Mouse (Mus musculus) hindbrain, embryonic 10.5 days (tissue): Measurements from ENCODE around the gene Kpna3. TPM values are rescaled to one million over a fixed set of nuclear protein-coding genes. Genes with fewer than 3 reads are reported as not detected.

ENCODE experiments used
- DNase-seq: peaks from one replicate; pipeline ENCODE4 v3.0.0-alpha.2; 2017; ENCODE audit warnings: low spot score
- H3K27ac ChIP-seq: fragments of 300-500 bp; sonication (generic); 2 replicates; pipeline ENCODE4 v1.5.1; 2016; ENCODE audit warnings: mild to moderate bottlenecking, moderate library complexity
- H3K27me3 ChIP-seq: fragments of 300-500 bp; sonication (generic); 2 replicates; pipeline ENCODE4 v1.6.1; 2016; ENCODE audit warnings: mild to moderate bottlenecking; ENCODE audit not compliant: poor library complexity, insufficient read depth, severe bottlenecking
- H3K36me3 ChIP-seq: fragments of 300-500 bp; sonication (generic); 2 replicates; pipeline ENCODE4 v1.6.1; 2016; ENCODE audit warnings: mild to moderate bottlenecking, moderate library complexity
- H3K4me1 ChIP-seq: fragments of 300-500 bp; sonication (generic); replicated peaks from 2 replicates; pipeline ENCODE4 v1.6.1; 2016; ENCODE audit warnings: mild to moderate bottlenecking
- H3K4me3 ChIP-seq: fragments of 300-500 bp; sonication (generic); 2 replicates; pipeline ENCODE4 v1.5.1; 2016; ENCODE audit warnings: mild to moderate bottlenecking, moderate library complexity
- H3K9me3 ChIP-seq: fragments of 300-500 bp; sonication (generic); 2 replicates; pipeline ENCODE4 v1.6.1; 2016; ENCODE audit warnings: mild to moderate bottlenecking, moderate library complexity
- whole genome bisulfite sequencing: fragments of 180-500 bp; shearing (Covaris S2); methylation state at CpG from one replicate; pipeline ENCODE4 v1.1.7; 2016; 5-methylcytosine and 5-hydroxymethylcytosine counted together
- polyA plus RNA-seq: library from polyadenylated mRNA; unstranded; fragments of >200 nt; fragmentation: Nextera tagmentation; extraction: Ambion mirVana; gene quantifications from 2 replicates; pipeline ENCODE4 v1.2.1, GENCODE M21; 2016

Gene Kpna3
- polyA plus RNA-seq, 1 experiment from 2014 or later = 70.5 TPM

DNA sequence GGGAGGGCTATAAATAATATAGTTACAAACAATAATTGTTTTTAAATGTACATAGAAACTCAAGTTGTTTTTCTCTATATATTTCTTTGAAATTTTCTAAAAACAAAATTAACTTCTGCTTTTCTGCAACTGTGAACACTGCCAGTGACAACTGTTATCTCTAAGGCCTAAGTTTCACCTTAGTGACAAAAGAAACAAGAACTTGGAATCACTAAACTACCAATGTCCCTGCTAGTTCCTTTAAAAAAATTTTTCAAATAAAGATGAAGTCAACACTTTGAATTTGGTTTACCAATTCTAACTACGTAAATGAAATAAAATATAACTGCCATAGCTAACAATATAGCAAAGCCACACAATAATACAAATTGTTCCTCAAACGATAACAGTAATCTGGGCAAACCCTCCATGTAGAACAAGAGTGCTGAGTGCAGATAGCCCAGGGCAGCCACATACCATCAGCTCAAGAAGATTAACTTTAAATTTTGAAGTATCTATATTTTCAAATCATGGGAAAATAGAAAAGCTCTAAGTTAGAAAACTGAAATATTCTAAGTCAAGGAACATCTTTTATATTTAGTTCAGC lies 14.5 kb downstream of the Kpna3 start:
- Histone ChIP-seq H3K36me3 (peaks cover 23% of the 10 kb centered on the region), H3K4me1 (0 out of 2 replicates have a peak, but pooled peaks cover 8% of the 10 kb centered on the region), H3K27me3 (no peaks in the 10 kb centered on the region), H3K4me3 (no peak overlapping the region), H3K27ac (no peak overlapping the region), H3K9me3 (no peaks in the 10 kb centered on the region)
- WGBS = 93% methylated on average over 2 of the region's 2 CpGs
- DNase-seq = no peak

DNA sequence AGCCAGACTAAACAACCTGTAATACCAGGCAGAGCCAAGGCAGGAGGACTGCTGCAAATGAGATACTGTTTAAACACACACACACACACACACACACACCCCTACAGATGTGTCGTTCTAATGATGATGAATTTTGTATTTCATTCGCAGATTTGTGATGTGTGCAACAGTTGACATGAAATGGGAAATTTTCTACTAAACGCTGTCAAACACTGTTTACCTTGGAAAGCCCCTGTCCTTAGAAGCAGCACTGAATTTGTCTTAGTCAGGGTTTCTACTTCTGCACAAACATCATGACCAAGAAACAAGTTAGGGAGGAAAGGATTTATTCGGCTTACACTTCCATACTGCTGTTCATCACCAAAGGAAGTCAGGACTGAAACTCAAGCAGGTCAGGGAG lies 24.0 kb downstream of the Kpna3 start:
- Histone ChIP-seq H3K27me3 (no peaks in the 10 kb centered on the region), H3K4me3 (no peak overlapping the region), H3K4me1 (peaks cover 8% of the 10 kb centered on the region; the same call in 1 of the 2 replicates), H3K36me3 (no peaks in the 10 kb centered on the region), H3K9me3 (no peaks in the 10 kb centered on the region), H3K27ac (no peak overlapping the region)
- WGBS = 93% methylated on average over 4 of the region's 4 CpGs
- DNase-seq = no peak

DNA sequence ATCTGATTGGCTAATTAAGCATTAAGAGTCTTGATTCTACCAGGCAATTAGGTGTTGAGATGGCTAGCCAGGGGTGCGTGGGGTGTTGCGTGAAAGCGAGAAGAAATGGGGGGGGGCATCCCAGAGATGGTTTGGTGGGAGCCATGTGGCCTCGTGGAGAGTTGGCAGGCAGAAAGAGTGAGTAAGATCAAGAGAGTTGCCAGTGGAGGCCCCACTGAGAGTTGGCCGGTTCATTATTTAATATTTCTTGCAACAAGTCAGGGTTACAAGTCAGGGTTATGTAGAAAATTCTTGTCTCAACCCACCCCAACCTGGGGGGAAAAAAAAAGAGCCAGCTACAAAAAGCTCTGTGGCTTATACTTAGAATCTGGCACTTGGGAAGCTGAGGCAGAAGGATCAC lies 24.4 kb downstream of the Kpna3 start:
- Histone ChIP-seq H3K27ac (no peak overlapping the region), H3K36me3 (no peaks in the 10 kb centered on the region), H3K9me3 (no peaks in the 10 kb centered on the region), H3K27me3 (no peaks in the 10 kb centered on the region), H3K4me3 (no peak overlapping the region), H3K4me1 (peaks cover 8% of the 10 kb centered on the region; the same call in 1 of the 2 replicates)
- no peak for DNase-seq
- 82% methylated on average over 5 of the region's 5 CpGs for WGBS

DNA sequence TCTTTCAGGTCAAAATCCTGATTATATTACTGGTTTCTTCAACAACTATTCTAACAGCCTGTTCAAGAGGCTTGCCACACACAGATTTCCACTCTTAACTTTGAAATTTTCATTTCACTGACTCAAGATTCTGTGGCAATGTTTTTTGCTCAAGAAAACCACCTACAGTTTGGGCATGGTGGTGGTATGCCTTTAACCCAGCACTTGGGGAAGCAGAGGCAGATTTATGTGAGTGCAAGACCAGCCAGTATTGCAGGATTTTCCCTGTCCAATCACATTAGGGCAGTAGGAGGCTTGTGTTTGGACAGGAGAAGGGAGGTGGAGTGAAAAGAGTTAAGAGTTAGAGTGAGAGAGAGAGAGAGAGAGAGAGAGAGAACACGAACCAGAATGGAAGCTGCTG lies 24.9 kb downstream of the Kpna3 start:
- Histone ChIP-seq H3K36me3 (no peaks in the 10 kb centered on the region), H3K27ac (no peak overlapping the region), H3K4me3 (no peak overlapping the region), H3K4me1 (peaks cover 8% of the 10 kb centered on the region; the same call in 1 of the 2 replicates), H3K27me3 (no peaks in the 10 kb centered on the region), H3K9me3 (no peaks in the 10 kb centered on the region)
- DNase-seq = no peak
- WGBS = 61% methylated on average over 1 of the region's 1 CpGs

DNA sequence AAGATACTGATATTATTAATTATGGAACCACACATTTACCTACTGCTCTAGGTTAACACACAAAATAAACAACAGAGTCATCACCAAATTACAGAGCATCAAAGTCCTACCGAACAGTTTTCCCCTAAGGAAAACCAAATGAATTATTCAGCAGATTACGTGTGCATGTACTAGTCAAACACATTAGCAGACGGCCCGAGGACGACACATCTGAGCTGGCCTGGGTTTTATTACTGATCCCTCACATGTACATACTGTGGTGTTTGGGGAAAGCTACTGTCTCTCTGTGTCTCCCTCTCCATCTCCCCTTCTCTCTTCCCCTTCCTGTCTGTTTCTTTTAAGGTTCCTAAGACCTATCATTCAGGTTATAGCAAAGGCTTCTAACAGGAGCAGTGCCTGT lies 25.5 kb downstream of the Kpna3 start:
- Histone ChIP-seq H3K9me3 (no peaks in the 10 kb centered on the region), H3K4me1 (peaks cover 8% of the 10 kb centered on the region; the same call in 1 of the 2 replicates), H3K36me3 (no peaks in the 10 kb centered on the region), H3K27me3 (no peaks in the 10 kb centered on the region), H3K4me3 (no peak overlapping the region), H3K27ac (no peak overlapping the region)
- 67% methylated on average over 5 of the region's 5 CpGs for WGBS
- no peak for DNase-seq

DNA sequence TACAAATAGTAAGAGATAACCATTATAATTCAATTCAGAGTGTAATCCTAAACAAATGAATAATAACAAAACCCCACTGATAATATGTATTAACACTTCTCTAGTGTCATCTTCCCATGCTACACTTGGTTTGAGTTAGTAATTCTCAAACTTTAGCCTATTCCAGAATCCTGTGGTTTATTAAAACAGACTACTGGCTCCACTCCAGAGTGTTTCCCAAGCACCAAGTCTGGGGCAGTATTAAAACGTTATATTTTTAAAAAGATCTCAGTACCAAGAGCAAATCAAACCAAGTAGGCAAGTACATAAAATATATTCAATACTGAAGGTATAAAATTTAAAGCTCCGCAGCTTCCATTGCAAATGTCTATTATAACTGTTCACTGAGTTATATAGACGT lies 26.0 kb downstream of the Kpna3 start:
- Histone ChIP-seq H3K9me3 (no peaks in the 10 kb centered on the region), H3K36me3 (no peaks in the 10 kb centered on the region), H3K4me3 (no peak overlapping the region), H3K27ac (no peak overlapping the region), H3K4me1 (peaks cover 8% of the 10 kb centered on the region; the same call in 1 of the 2 replicates), H3K27me3 (no peaks in the 10 kb centered on the region)
- DNase-seq = no peak
- WGBS = 83% methylated on average over 3 of the region's 3 CpGs

DNA sequence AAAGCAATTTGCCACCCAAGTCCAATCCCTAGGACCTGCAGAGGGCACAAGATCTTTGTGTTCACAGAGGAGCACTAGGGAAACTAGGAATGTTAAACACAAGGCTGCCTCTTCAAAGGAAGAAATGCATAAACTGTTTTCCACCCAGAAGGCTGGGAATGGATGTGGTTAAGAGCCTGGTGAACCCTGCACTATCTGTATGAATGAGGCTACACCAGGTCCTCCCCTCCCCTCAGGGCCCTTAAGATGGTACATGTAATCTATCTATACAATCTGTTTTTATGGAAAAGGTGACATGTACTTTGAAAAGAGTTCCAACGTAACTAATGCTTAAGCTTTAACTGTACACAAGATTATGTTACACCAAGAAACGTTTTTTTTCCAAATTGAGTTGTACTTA lies 29.7 kb downstream of the Kpna3 start:
- WGBS = 76% methylated on average over 2 of the region's 2 CpGs
- no peaks in the 10 kb centered on the region for H3K9me3 ChIP-seq
- peaks cover 6% of the 10 kb centered on the region; the same call in 1 of the 2 replicates for H3K4me1 ChIP-seq
- H3K27me3 ChIP-seq = no peaks in the 10 kb centered on the region
- DNase-seq = no peak
- H3K36me3 ChIP-seq = no peaks in the 10 kb centered on the region
- H3K4me3 ChIP-seq = no peak overlapping the region
- no peak overlapping the region for H3K27ac ChIP-seq

DNA sequence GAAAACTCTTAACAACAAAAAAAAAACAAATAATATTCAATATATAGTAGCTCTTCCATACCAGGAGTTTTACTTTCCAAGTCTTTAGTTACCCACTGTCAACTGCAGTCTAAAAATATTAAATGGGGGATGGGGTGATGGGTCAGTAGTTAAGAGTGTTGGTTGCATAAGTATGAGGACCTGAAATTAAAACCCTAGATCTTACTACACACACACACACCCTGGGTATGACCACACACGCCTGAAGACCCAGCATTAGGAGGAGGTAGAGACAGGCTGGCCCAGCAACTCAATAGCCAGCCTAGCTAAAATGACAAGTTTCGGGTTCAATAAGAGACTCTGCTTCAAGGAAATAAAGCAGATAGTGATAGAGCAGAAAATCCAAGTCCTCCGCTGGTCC lies 32.6 kb downstream of the Kpna3 start:
- H3K4me3 ChIP-seq = no peak overlapping the region
- H3K27me3 ChIP-seq = no peaks in the 10 kb centered on the region
- no peak overlapping the region for H3K27ac ChIP-seq
- no peaks in the 10 kb centered on the region for H3K9me3 ChIP-seq
- DNase-seq = no peak
- WGBS = 95% methylated on average over 3 of the region's 3 CpGs
- peaks cover 4% of the 10 kb centered on the region for H3K36me3 ChIP-seq
- no peaks in the 10 kb centered on the region for H3K4me1 ChIP-seq

DNA sequence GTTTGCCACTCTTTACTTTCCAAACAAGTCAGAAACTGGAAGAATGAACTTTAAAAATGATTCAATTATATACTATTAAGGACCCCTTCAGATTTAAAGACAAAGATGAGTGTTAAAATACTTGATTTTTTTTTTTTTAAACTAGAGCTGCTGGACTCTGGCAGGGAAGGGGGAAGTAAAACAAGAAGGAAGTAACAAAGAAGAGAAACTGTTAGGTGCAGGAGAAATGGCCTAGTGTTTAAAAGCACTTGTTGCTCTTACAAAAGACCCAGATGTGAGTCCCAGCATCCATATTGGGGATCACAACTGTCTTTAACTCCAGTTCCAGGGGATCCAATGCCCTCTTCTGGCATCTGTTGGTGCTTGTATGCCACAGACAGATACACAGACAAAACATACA lies 33.9 kb downstream of the Kpna3 start:
- Histone ChIP-seq H3K4me3 (no peak overlapping the region), H3K27me3 (no peaks in the 10 kb centered on the region), H3K36me3 (peaks cover 17% of the 10 kb centered on the region), H3K4me1 (no peaks in the 10 kb centered on the region), H3K27ac (no peak overlapping the region), H3K9me3 (no peaks in the 10 kb centered on the region)
- DNase-seq = no peak

DNA sequence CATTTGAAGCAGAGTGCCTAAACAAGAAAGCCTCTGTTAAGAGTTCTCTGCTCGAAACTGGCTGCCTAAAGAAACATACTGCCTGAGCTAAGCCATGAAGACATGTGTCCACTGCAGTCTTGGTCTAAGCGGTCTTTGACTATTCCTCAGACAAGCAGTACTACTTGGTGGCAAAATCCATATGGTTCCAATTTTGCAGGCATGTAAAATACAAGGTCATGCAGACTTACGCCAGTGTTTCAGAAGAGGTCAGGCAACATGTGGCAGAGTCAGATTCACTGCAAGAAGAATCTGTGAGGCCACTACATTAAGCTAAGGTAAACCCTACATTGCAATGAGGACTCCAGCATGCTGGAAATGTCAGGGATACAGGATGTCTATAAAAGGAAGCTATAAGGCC lies 34.7 kb downstream of the Kpna3 start:
- Histone ChIP-seq H3K27ac (no peak overlapping the region), H3K9me3 (no peaks in the 10 kb centered on the region), H3K27me3 (no peaks in the 10 kb centered on the region), H3K4me3 (no peak overlapping the region), H3K36me3 (peaks cover 24% of the 10 kb centered on the region), H3K4me1 (no peaks in the 10 kb centered on the region)
- 76% methylated on average over 3 of the region's 3 CpGs for WGBS
- DNase-seq = peak; percentile 31

DNA sequence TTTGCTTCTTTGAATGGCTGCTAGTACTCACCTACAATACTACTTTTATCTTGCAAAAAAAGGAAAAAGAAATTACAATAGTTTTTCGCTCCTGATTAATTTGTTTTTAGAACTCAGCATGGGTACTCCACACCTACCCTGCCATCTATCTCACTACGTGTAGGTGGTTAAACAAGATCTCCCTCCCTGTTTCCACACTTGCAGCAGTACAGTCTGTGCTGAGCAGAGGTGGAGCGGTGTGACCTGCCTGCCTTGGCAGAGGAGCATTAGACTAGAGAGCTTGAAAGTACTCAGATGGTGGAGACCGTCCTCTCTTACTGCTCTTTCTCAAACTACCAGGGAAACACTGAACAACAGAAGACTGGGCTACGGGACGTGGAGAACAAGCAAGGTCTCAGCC lies 44.9 kb downstream of the Kpna3 start:
- H3K9me3 ChIP-seq = no peaks in the 10 kb centered on the region
- no peak overlapping the region for H3K4me3 ChIP-seq
- no peaks in the 10 kb centered on the region for H3K4me1 ChIP-seq
- WGBS = 89% methylated on average over 6 of the region's 6 CpGs
- peaks cover 60% of the 10 kb centered on the region for H3K36me3 ChIP-seq
- H3K27ac ChIP-seq = no peak overlapping the region
- no peaks in the 10 kb centered on the region for H3K27me3 ChIP-seq
- DNase-seq = no peak

DNA sequence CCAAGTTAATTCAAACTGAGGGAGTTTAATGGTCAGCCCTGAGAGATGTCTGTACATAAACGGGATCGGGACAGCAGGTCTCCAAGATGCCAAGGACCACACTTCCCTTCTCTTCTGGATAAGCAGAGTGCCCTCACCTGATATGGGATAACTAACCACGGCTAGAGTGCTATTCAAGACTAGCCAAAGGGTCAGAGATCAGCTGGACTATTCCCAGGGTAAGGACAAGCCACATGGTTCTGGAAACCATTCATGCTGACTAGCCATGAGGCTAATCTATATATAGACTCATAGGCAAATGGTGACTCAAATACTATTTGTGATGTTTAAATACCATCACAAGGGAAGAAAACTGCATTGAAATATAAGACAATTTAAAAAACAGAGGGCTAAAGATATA lies 49.1 kb downstream of the Kpna3 start:
- Histone ChIP-seq H3K27me3 (no peaks in the 10 kb centered on the region), H3K27ac (no peak overlapping the region), H3K4me1 (no peaks in the 10 kb centered on the region), H3K9me3 (no peaks in the 10 kb centered on the region), H3K36me3 (peaks cover 65% of the 10 kb centered on the region), H3K4me3 (no peak overlapping the region)
- 84% methylated on average over 3 of the region's 3 CpGs for WGBS
- DNase-seq = no peak

DNA sequence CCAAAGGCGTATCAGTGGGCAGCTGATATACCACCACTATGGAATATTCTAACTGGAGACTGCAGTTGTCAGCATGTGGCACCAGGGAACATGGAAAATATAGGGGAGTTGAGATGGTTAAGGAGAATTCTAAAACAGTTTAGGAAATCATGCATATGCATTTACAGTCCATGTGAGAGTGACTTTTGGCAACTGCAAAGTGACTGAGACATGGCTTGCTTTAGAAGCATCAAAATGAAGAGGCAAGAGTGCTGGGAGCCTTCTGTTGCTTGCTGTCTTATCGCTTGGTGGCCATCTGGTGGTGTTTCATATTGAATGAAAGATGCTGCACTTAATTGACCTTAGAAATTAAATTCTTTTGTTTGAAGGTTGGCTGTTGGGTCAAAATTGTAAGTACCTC lies 72.4 kb downstream of the Kpna3 start:
- H3K4me3 ChIP-seq = no peak overlapping the region
- H3K9me3 ChIP-seq = no peaks in the 10 kb centered on the region
- H3K4me1 ChIP-seq = no peaks in the 10 kb centered on the region
- H3K27ac ChIP-seq = no peak overlapping the region
- WGBS = 88% methylated on average over 2 of the region's 2 CpGs
- no peak for DNase-seq
- peaks cover 55% of the 10 kb centered on the region for H3K36me3 ChIP-seq
- no peaks in the 10 kb centered on the region for H3K27me3 ChIP-seq

DNA sequence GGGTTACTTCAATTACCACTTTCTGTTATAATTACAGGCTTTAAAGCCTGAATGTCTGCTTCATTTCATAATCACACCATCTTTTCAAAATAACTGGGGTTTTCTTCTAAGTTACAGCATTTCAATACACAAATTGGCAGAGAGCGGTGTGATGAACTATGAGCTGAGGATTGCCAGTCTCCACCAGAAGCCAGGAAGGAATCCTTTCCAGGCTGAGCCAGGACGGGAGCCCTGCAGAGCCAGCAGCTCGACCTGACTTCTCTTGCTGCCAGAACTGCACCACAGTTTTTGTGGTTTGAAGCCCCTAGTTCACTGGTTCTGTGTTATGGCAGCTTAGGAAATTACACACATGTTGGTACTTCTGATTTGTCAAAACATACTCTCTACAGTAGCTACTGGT lies 75.0 kb downstream of the Kpna3 start:
- H3K36me3 ChIP-seq = peaks cover 29% of the 10 kb centered on the region
- DNase-seq = no peak
- no peak overlapping the region for H3K4me3 ChIP-seq
- no peaks in the 10 kb centered on the region for H3K27me3 ChIP-seq
- peaks cover 10% of the 10 kb centered on the region for H3K4me1 ChIP-seq
- WGBS = 91% methylated on average over 3 of the region's 3 CpGs
- H3K27ac ChIP-seq = no peak overlapping the region
- H3K9me3 ChIP-seq = no peaks in the 10 kb centered on the region
